Mouse (Mus musculus) heart, adult 2 months (tissue): ENCODE results near the gene Dcaf17.

Source experiments
- CTCF ChIP-seq: fragments of 200-600 bp; IDR thresholded peaks from 2 replicates; pipeline ENCODE4 v1.8.1; 2022; ENCODE audit warnings: antibody characterized with exemption, mild to moderate bottlenecking, moderate library complexity
- EP300 ChIP-seq: fragments of 200-500 bp; IDR thresholded peaks from 2 replicates; pipeline ENCODE4 v1.6.1; 2011; ENCODE audit warnings: low read depth, low read length, control low read depth; ENCODE audit not compliant: insufficient read depth

DNA sequence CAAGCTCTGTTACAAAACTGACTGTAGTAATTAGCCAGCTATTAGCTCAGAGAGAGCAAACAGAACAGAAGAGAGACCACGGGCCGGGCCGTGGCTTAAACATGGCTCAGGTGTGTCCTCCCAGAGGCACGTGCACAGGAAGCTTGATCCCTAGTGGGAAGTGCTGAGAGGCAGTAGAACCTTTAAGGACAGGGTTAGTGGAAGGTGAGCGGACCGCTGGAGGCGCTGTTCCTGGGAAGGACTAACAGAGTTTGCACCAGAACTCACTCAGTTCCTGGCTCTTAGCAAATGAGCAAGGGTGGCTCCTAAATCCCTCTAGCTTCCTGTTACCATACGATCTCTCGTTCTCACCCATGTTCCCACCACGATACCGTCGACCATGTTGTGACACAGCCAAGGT lies 6.2 kb upstream of the Dcaf17 start:
- TF ChIP-seq CTCF (no peak), EP300 (no peak)
